Mouse (Mus musculus): Measurements from ENCODE around the gene Mtch1. TPM values are rescaled to one million over a fixed set of nuclear protein-coding genes. Genes with fewer than 3 reads are reported as not detected.

Mtch1 gene
- total and polyA plus RNA-seq, 3 experiments: 143 to 233 (median 147) TPM

DNA sequence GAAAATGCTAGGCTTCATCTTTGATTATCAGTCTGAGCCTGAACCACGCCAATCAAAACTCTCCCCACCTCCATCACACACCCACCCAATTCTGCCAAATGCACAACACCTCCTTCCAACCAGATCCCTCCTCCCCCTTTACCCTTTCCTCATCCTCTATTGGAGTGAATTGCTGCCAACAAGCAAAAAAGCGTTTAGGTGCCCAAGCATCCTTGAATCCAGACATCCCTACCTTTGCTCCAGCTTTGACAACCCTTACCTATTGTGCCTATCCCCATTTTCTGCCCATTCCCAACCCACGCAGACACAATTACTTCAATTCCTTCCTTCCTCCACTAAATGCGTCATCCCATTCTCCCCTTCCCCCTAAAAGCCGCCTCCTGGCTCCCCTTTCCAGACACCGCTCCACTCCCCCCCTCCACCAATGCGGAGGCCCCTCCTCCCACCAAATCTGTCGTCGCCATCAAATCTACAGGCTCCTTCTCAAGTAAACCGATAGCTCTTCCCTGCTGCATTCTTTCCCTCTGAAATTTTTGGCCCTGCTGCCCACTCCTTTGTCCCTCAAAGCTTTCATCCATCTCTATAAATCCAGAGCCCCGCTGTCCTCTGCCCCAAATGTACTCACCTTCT lies 1.1 kb downstream of the Mtch1 start:
- H3K9me3 ChIP-seq (replicated peaks; ENCODE audit: insufficient read depth, low read length): no peaks in the 10 kb centered on the region
- peaks cover 2 to 22% of the 10 kb centered on the region in 2 experiments; a peak in 3 of 4 replicates for H3K4me1 ChIP-seq (ENCODE audit: control insufficient read depth in 1 of 2, insufficient read depth in 2 of 2, low read length in 2 of 2)
- H3K36me3 ChIP-seq (ENCODE audit: control insufficient read depth in 1 of 2, insufficient read depth in 2 of 2, low read length in 2 of 2): peaks cover 0 to 9% of the 10 kb centered on the region in 2 experiments; a peak in 2 of 4 replicates
- TF ChIP-seq JUND (IDR thresholded peaks at IDR 0.05; ENCODE audit: low read depth, low read length) (no peak), RCOR1 (IDR thresholded peaks at IDR 0.05; ENCODE audit: low read depth, low read length) (0 out of 2 replicates have a peak, but pooled peaks have one; percentile 7)
- DNase-seq (ENCODE audit: low read depth, low spot score): peak; percentile 14
- H3K79me2 ChIP-seq (ENCODE audit: control insufficient read depth, insufficient read depth, low read length, poor library complexity): peaks cover 19% of the 10 kb centered on the region
- H3K9ac ChIP-seq (ENCODE audit: control insufficient read depth, low read depth, low read length, poor library complexity, severe bottlenecking): peak overlapping the region; percentile 92
- H3K27ac ChIP-seq (ENCODE audit: control insufficient read depth, low read depth, low read length): no peak overlapping the region
- H3K27me3 ChIP-seq (ENCODE audit: control insufficient read depth in 1 of 2, insufficient read depth in 2 of 2, low read length in 2 of 2): no peaks in the 10 kb centered on the region
- H3K4me3 ChIP-seq (ENCODE audit: control insufficient read depth in 1 of 2, insufficient read depth in 1 of 2, low read depth in 2 of 2, low read length in 2 of 2): peak overlapping the region; percentile 85

DNA sequence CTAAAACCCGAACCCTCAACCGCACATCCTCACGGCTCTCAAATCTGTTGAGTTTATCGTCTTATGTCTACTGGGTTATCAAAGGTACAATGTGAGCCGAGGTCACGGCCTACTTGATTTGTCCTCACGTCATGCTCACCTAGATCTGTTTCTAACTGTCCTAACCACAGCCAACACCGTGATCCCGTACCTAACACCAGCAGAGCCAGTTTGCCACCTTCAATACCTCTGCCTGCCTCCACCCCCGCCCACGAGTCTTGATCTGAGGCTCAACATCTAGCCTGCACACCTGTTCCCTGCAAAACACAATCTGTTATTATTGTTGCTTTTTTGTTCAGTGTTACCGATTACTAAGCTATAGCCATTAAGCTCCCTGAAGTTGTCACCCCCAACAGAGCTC lies 2.5 kb downstream of the Mtch1 start:
- Histone ChIP-seq H3K4me3 (ENCODE audit: control insufficient read depth in 1 of 2, insufficient read depth in 1 of 2, low read depth in 2 of 2, low read length in 2 of 2) (no peak overlapping the region), H3K27me3 (ENCODE audit: control insufficient read depth in 1 of 2, insufficient read depth in 2 of 2, low read length in 2 of 2) (no peaks in the 10 kb centered on the region), H3K9me3 (replicated peaks; ENCODE audit: insufficient read depth, low read length) (no peaks in the 10 kb centered on the region), H3K4me1 (ENCODE audit: control insufficient read depth in 1 of 2, insufficient read depth in 2 of 2, low read length in 2 of 2) (peaks cover 2 to 22% of the 10 kb centered on the region in 2 experiments; a peak in 3 of 4 replicates), H3K79me2 (ENCODE audit: control insufficient read depth, insufficient read depth, low read length, poor library complexity) (peaks cover 19% of the 10 kb centered on the region), H3K36me3 (ENCODE audit: control insufficient read depth in 1 of 2, insufficient read depth in 2 of 2, low read length in 2 of 2) (peaks cover 0 to 9% of the 10 kb centered on the region in 2 experiments; a peak in 2 of 4 replicates), H3K9ac (ENCODE audit: control insufficient read depth, low read depth, low read length, poor library complexity, severe bottlenecking) (no peak overlapping the region), H3K27ac (ENCODE audit: control insufficient read depth, low read depth, low read length) (no peak overlapping the region)
- TF ChIP-seq ZKSCAN1 (IDR thresholded peaks at IDR 0.05; ENCODE audit: low read depth, low read length): no peak
- TF ChIP-seq MEF2A (IDR thresholded peaks at IDR 0.05; ENCODE audit: extremely low read depth, insufficient replicate concordance, low read depth, low read length, poor library complexity, severe bottlenecking): no peak
- TF ChIP-seq ZNF384 (IDR thresholded peaks at IDR 0.05; ENCODE audit: low read depth, low read length): no peak
- no peak for TF ChIP-seq TCF12 (IDR thresholded peaks at IDR 0.05; ENCODE audit: low read depth, low read length)
- TF ChIP-seq KAT2A (conservative IDR thresholded peaks at IDR 0.05; ENCODE audit: low read depth, low read length): no peak
- no peak for DNase-seq (ENCODE audit: low read depth, low spot score)

DNA sequence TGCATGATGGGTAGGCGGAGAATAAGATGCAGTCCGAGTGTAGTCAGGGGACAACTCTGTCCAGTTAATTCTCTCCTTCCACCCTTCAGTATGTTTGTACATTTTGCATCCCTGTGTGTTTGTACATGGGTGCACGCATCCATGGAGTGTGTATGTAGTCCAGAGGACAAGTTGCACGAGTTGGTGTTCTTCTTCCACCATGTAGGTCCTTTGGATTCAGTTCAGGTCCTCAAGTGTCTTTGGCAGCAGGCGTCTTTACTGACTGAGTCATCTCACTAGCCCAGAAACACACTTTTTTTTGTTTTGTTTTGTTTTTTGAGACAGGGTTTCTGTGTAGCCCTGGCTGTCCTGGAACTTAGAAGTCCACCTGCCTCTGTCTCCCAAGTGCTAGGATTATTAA lies 4.5 kb downstream of the Mtch1 start:
- H3K4me1 ChIP-seq (ENCODE audit: control insufficient read depth in 1 of 2, insufficient read depth in 2 of 2, low read length in 2 of 2): peaks cover 2 to 21% of the 10 kb centered on the region in 2 experiments; a peak in 3 of 4 replicates

More for the DNA sequence above, 4.5 kb downstream of the Mtch1 start:
- DNase-seq (ENCODE audit: low read depth, low spot score): peak; percentile 22
- no peak overlapping the region for H3K4me3 ChIP-seq (ENCODE audit: control insufficient read depth in 1 of 2, insufficient read depth in 1 of 2, low read depth in 2 of 2, low read length in 2 of 2)
- no peaks in the 10 kb centered on the region for H3K27me3 ChIP-seq (ENCODE audit: control insufficient read depth in 1 of 2, insufficient read depth in 2 of 2, low read length in 2 of 2)
- no peaks in the 10 kb centered on the region for H3K9me3 ChIP-seq (replicated peaks; ENCODE audit: insufficient read depth, low read length)
- peaks cover 0 to 9% of the 10 kb centered on the region in 2 experiments; a peak in 2 of 4 replicates for H3K36me3 ChIP-seq (ENCODE audit: control insufficient read depth in 1 of 2, insufficient read depth in 2 of 2, low read length in 2 of 2)
- peaks cover 19% of the 10 kb centered on the region for H3K79me2 ChIP-seq (ENCODE audit: control insufficient read depth, insufficient read depth, low read length, poor library complexity)
- TF ChIP-seq KAT2A (conservative IDR thresholded peaks at IDR 0.05; ENCODE audit: low read depth, low read length) (no peak), RAD21 (IDR thresholded peaks at IDR 0.05; ENCODE audit: low read depth, low read length) (no peak), TAL1 (IDR thresholded peaks at IDR 0.05; ENCODE audit: low read length) (no peak), CHD2 (IDR thresholded peaks at IDR 0.05; ENCODE audit: low read length) (no peak), EP300 (IDR thresholded peaks at IDR 0.05; ENCODE audit: low read depth in 1 of 2, low read length in 2 of 2) (no peak), RCOR1 (IDR thresholded peaks at IDR 0.05; ENCODE audit: low read depth, low read length) (no peak), POLR2A (IDR thresholded peaks at IDR 0.05; ENCODE audit: control insufficient read depth in 1 of 2, insufficient read depth in 1 of 2, low read depth in 1 of 2, low read length in 2 of 2, poor library complexity in 1 of 2) (no peak), ZMIZ1 (IDR thresholded peaks at IDR 0.05; ENCODE audit: low read depth, low read length) (no peak), GATA1 (IDR thresholded peaks at IDR 0.05; ENCODE audit: low read depth, low read length) (no peak), BHLHE40 (IDR thresholded peaks at IDR 0.05; ENCODE audit: borderline replicate concordance, low read depth, low read length) (no peak), ELF1 (IDR thresholded peaks at IDR 0.05; ENCODE audit: low read depth, low read length) (no peak)
- no peak overlapping the region for H3K27ac ChIP-seq (ENCODE audit: control insufficient read depth, low read depth, low read length)
- H3K9ac ChIP-seq (ENCODE audit: control insufficient read depth, low read depth, low read length, poor library complexity, severe bottlenecking): no peak overlapping the region
